Mouse (Mus musculus) limb, embryonic 15.5 days (tissue): Measurements from ENCODE around the gene Slc6a11. TPM values are rescaled to one million over a fixed set of nuclear protein-coding genes. Genes with fewer than 3 reads are reported as not detected.

Experiments
- ATAC-seq: fragments of 200-750 bp; cut with Nextera tagmentation; 2 replicates; pipeline ENCODE4 v1.8.0; 2017; ENCODE audit warnings: low read depth, moderate TSS enrichment; ENCODE audit not compliant: insufficient number of reproducible peaks, low FRiP score, low TSS enrichment
- H3K27ac ChIP-seq: fragments of 300-500 bp; sonication (generic); 2 replicates; pipeline ENCODE4 v1.5.1; 2015; ENCODE audit warnings: moderate library complexity, mild to moderate bottlenecking, inconsistent platforms
- H3K27me3 ChIP-seq: fragments of 300-500 bp; sonication (generic); 2 replicates; pipeline ENCODE4 v1.6.1; 2015; ENCODE audit warnings: inconsistent platforms
- H3K36me3 ChIP-seq: fragments of 300-500 bp; sonication (generic); 2 replicates; pipeline ENCODE4 v1.6.1; 2015; ENCODE audit warnings: inconsistent platforms
- H3K4me1 ChIP-seq: fragments of 300-500 bp; sonication (generic); 2 replicates; pipeline ENCODE4 v1.6.1; 2015; ENCODE audit warnings: inconsistent platforms
- H3K4me2 ChIP-seq: fragments of 300-500 bp; sonication (generic); 2 replicates; pipeline ENCODE4 v1.6.1; 2015; ENCODE audit warnings: mild to moderate bottlenecking, inconsistent platforms
- H3K4me3 ChIP-seq: fragments of 300-500 bp; sonication (generic); 2 replicates; pipeline ENCODE4 v1.5.1; 2015; ENCODE audit warnings: mild to moderate bottlenecking, inconsistent platforms
- H3K9ac ChIP-seq: fragments of 300-500 bp; sonication (generic); 2 replicates; pipeline ENCODE4 v1.6.1; 2015; ENCODE audit warnings: inconsistent platforms
- H3K9me3 ChIP-seq: fragments of 300-500 bp; sonication (generic); 2 replicates; pipeline ENCODE4 v1.6.1; 2016; ENCODE audit warnings: inconsistent platforms
- WGBS: fragments of 180-500 bp; shearing (Covaris S2); methylation state at CpG from one replicate; pipeline ENCODE4 v1.1.7; 2015; 5-methylcytosine and 5-hydroxymethylcytosine counted together
- polyA plus RNA-seq: library from polyadenylated mRNA; unstranded; fragments of >200 nt; fragmentation: Nextera tagmentation; extraction: Ambion mirVana; gene quantifications from 2 replicates; pipeline ENCODE4 v1.2.1, GENCODE M21; 2015

Slc6a11 gene
- polyA plus RNA-seq, 1 experiment from 2014 or later, result 0.49 TPM

- Histone ChIP-seq H3K27ac (no peak overlapping the region), H3K36me3 (no peaks in the 10 kb centered on the region), H3K4me2 (no peak overlapping the region), H3K27me3 (peaks cover 39% of the 10 kb centered on the region), H3K9ac (no peak overlapping the region), H3K4me1 (no peaks in the 10 kb centered on the region; the same call in 1 of the 2 replicates), H3K4me3 (no peak overlapping the region), H3K9me3 (no peaks in the 10 kb centered on the region)
- 41% methylated on average over 5 of the region's 5 CpGs for WGBS
- ATAC-seq, result no peak
Measured at GRCm38 (mm10) chr6:114291396-114291795, 160.4 kb downstream of the Slc6a11 start.

DNA sequence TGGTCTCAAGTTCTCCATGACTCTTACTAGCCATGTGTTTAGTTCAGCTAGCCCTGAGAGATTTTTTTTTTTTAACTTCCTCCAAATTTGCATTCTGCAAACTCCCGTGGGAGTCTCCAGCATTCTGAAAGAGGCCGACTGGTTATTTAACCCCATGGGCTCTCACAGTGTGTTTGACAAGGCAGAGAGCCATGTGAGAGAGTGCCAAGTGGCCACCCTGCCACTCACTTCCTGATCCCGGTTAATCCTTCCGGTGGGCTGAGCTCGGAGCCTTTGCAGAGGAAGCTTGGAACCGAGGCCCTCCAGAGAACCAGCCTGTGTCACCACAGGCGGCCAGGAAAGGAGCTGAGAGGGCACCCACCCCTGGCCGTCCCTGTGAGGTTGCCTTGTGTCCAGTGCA is 162.5 kb downstream of the Slc6a11 start:
- no peak for ATAC-seq
- H3K9ac ChIP-seq, result no peak overlapping the region
- no peak overlapping the region for H3K27ac ChIP-seq
- H3K36me3 ChIP-seq, result no peaks in the 10 kb centered on the region
- H3K9me3 ChIP-seq, result no peaks in the 10 kb centered on the region
- no peak overlapping the region for H3K4me3 ChIP-seq
- peaks cover 21% of the 10 kb centered on the region for H3K27me3 ChIP-seq
- WGBS, result 29% methylated on average over 8 of the region's 8 CpGs
- no peak overlapping the region for H3K4me2 ChIP-seq
- peaks cover 7% of the 10 kb centered on the region for H3K4me1 ChIP-seq

- Histone ChIP-seq H3K27ac (no peak overlapping the region), H3K4me1 (peaks cover 7% of the 10 kb centered on the region), H3K27me3 (peaks cover 11% of the 10 kb centered on the region; the same call in 1 of the 2 replicates), H3K9ac (no peak overlapping the region), H3K4me3 (no peak overlapping the region), H3K36me3 (no peaks in the 10 kb centered on the region), H3K9me3 (no peaks in the 10 kb centered on the region), H3K4me2 (no peak overlapping the region)
- no peak for ATAC-seq
- 81% methylated on average over 4 of the region's 4 CpGs for WGBS
Measured at GRCm38 (mm10) chr6:114295086-114295485, 164.0 kb downstream of the Slc6a11 start.

DNA sequence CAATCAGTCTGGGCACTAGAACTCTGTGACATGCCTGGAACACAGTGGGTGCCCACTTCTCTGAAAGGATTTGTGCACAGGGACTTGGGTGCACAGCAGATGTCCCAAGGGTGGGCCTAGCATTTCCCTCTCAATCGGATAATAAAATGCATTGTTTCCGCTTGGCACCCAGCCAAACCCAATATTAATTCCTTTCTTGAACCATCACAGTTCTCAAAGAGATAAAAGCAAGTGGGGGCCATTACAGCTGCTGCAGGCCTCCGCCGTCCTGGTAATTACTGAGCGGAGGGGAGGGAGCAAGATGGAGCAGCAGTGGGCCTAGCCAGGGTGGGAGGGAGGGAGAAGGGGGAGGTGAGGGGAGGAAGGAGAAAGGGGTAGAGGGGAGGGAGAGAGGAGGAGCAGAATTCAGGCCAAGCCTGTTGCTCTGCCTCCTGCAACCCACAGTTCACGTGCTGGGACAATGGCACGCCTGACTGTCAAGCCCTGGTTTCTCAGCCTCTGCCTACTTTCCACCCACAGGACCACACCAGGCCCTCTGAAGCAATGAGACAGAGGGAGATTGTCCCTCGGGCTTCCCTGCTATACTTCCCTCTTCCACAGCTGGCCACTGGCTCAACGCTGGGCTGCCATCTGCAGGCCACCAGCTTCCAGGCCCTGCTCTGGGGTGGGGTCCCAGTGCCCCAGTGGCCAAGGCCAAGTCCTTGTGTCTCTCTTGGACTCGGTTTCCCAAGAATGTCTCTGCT is 166.4 kb downstream of the Slc6a11 start:
- H3K9me3 ChIP-seq, result no peaks in the 10 kb centered on the region
- H3K27me3 ChIP-seq, result no peaks in the 10 kb centered on the region
- 25% methylated on average over 10 of the region's 10 CpGs for WGBS
- no peak overlapping the region for H3K9ac ChIP-seq
- ATAC-seq, result no peak
- no peak overlapping the region for H3K27ac ChIP-seq
- H3K4me3 ChIP-seq, result no peak overlapping the region
- H3K4me1 ChIP-seq, result peaks cover 7% of the 10 kb centered on the region
- no peaks in the 10 kb centered on the region for H3K36me3 ChIP-seq
- H3K4me2 ChIP-seq, result no peak overlapping the region

Other genes with a start within 250 kb of the Slc6a11 start
- gene Atp2b2, start 88.6 kb upstream of the Slc6a11 start, polyA plus RNA-seq, result 0.07 and 0.12 TPM in 2 replicates
- 0.21 and 0.28 TPM in 2 replicates for gene Slc6a1, start 151.4 kb downstream of the Slc6a11 start, polyA plus RNA-seq